Mouse (Mus musculus) stomach, postnatal 0 days (tissue): ENCODE results near the gene Nipsnap1. TPM values are rescaled to one million over a fixed set of nuclear protein-coding genes. Genes with fewer than 3 reads are reported as not detected.
A peak's percentile ranks its signal among the peaks of the same experiment; 100 is the strongest.

Source experiments
- ATAC-seq: fragments of 200-750 bp; cut with Nextera tagmentation; 2 replicates; pipeline ENCODE4 v1.8.0; 2017; ENCODE audit not compliant: low FRiP score, low TSS enrichment
- DNase-seq: peaks from one replicate; pipeline ENCODE4 v3.0.0-alpha.2; 2016; ENCODE audit warnings: low spot score
- H3K27ac ChIP-seq: fragments of 300-500 bp; sonication (generic); replicated peaks from 2 replicates; pipeline ENCODE4 v1.5.1; 2014; ENCODE audit warnings: mild to moderate bottlenecking, control low read depth
- H3K27me3 ChIP-seq: fragments of 300-500 bp; sonication (generic); 2 replicates; pipeline ENCODE4 v1.6.1; 2014; ENCODE audit warnings: low read length; ENCODE audit not compliant: control insufficient read depth, insufficient read depth
- H3K36me3 ChIP-seq: fragments of 300-500 bp; sonication (generic); 2 replicates; pipeline ENCODE4 v1.6.1; 2014; ENCODE audit warnings: low read length, mixed read lengths; ENCODE audit not compliant: control insufficient read depth, insufficient read depth
- H3K4me1 ChIP-seq: fragments of 300-500 bp; sonication (generic); replicated peaks from 2 replicates; pipeline ENCODE4 v1.6.1; 2014; ENCODE audit warnings: antibody characterized with exemption; ENCODE audit not compliant: control insufficient read depth, insufficient read depth
- H3K4me2 ChIP-seq: fragments of 300-500 bp; sonication (generic); replicated peaks from 2 replicates; pipeline ENCODE4 v1.6.1; 2014; ENCODE audit warnings: low read depth, mild to moderate bottlenecking, control low read depth, moderate library complexity
- H3K4me3 ChIP-seq: fragments of 300-500 bp; sonication (generic); 2 replicates; pipeline ENCODE4 v1.5.1; 2014; ENCODE audit warnings: low read depth, low read length, control low read depth
- H3K9ac ChIP-seq: fragments of 300-500 bp; sonication (generic); 2 replicates; pipeline ENCODE4 v1.6.1; 2014; ENCODE audit warnings: mild to moderate bottlenecking, low read length, control low read depth, mixed read lengths
- H3K9me3 ChIP-seq: fragments of 300-500 bp; sonication (generic); 2 replicates; pipeline ENCODE4 v1.6.1; 2016; ENCODE audit warnings: low read length; ENCODE audit not compliant: control insufficient read depth
- CTCF ChIP-seq: IDR thresholded peaks from 2 replicates; pipeline ENCODE4 v1.5.1; 2016; ENCODE audit warnings: antibody characterized with exemption, low read depth, mild to moderate bottlenecking, moderate library complexity
- EP300 ChIP-seq: optimal IDR thresholded peaks from 2 replicates; pipeline ENCODE3; 2016; ENCODE audit warnings: antibody characterized with exemption
- WGBS: fragments of 180-500 bp; shearing (Covaris S2); extraction: QIAGEN DNeasy Blood & Tissue Kit; methylation state at CpG from one replicate; pipeline ENCODE4 v1.1.7; 2014; 5-methylcytosine and 5-hydroxymethylcytosine counted together
- polyA plus RNA-seq: library from polyadenylated mRNA; unstranded; fragments of >200 nt; fragmentation: Nextera tagmentation; extraction: Ambion mirVana; gene quantifications from 2 replicates; pipeline ENCODE4 v1.2.1, GENCODE M21; 2015

Nipsnap1 gene
- polyA plus RNA-seq, 1 experiment from 2014 or later = 28.2 TPM

DNA sequence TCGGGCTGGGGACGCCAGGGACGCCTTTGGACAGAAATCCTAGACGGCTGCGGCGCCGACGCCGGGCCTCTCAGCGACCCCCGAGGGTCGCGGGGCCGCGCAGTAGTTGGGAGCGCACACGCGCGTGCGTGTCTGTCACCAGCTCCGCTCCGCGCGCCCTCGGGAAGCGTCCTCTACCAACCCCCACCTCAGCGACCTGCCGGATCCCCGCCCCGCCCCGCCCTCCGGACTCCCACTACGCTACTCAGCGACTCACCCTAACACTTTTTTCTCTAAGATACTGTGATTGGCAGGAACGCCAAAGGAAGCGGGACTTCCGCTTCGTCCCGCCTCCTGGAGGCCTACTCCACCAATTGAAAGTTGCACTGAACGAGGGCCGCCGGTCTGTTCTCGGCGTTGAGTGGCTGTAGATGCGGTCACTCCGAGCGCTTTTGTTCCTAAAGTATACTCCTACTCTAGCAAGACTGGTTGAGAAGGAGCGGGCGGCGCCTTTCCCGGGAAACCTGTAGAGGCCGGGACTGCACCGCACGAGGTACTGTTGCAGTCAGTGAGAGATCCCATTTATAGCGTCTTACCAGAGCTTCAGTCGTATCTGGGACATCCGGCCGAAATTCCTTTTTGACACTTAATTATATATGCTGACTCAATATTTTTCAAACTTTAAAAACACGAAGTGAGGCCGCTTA, 24.4 kb upstream of the Nipsnap1 start, which contains the start of gene Nf2:
TSS of gene Nf2 (minus strand) at position 279 of the 686 bp plus-strand sequence.
- under 1% methylated on average over 47 of the region's 60 CpGs for WGBS
- Histone ChIP-seq H3K27ac (peak within 1 kb of the TSS; percentile 80), H3K27me3 (no peaks in the 10 kb centered on the region), H3K4me1 (no peaks in the 10 kb centered on the region), H3K9me3 (no peaks in the 10 kb centered on the region), H3K4me2 (peak within 1 kb of the TSS; percentile 85), H3K9ac (peak within 1 kb of the TSS; percentile 86), H3K4me3 (peak within 1 kb of the TSS; percentile 95), H3K36me3 (no peaks in the 10 kb centered on the region)
- TF ChIP-seq CTCF (peak; percentile 49), EP300 (no peak)
- peak; percentile 97 for DNase-seq
- ATAC-seq = peak; percentile 100

DNA sequence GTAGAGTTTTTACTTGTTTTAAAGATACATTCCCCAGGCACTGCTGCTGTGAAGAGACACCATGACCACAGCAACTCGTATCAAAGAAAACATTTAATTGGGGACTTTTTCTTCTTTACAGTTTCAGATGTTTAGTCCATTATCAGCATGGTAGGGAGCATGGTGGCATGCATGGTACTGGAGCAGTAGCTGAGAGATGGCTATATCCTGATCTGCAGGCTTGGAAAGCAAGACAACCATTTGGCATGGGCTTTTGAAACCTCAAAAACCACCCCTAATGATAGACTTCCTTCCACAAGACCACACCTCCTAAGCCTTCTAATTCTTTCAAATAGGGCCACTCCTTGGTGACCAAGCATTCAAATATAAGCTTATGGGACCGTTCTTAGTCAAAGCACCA, 23.3 kb upstream of the Nipsnap1 start:
- Histone ChIP-seq H3K9me3 (no peaks in the 10 kb centered on the region), H3K4me2 (no peak overlapping the region), H3K4me1 (no peaks in the 10 kb centered on the region), H3K27me3 (no peaks in the 10 kb centered on the region), H3K27ac (no peak overlapping the region), H3K9ac (no peak overlapping the region), H3K4me3 (no peak overlapping the region), H3K36me3 (no peaks in the 10 kb centered on the region)
- TF ChIP-seq EP300 (no peak), CTCF (no peak)
- no peak for DNase-seq
- 86% methylated on average over 2 of the region's 2 CpGs for WGBS
- no peak for ATAC-seq

DNA sequence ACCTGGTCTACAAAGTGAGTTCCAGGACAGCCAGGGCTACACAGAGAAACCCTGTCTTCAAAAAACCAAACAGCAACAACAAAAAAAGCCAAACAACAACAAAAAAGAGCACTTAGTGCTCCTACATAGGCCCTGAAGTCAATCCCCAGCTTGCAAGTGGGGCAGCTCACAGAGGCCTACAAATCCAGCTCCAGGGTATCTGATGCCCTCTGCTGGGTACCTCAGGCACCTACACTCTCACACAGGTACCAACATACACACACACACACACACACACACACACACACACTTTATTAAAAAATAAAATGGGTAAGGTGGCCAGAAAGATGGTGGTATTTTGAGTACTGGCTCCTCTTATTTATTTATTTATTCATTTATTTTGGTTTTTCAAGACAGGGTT, 20.7 kb upstream of the Nipsnap1 start:
- no peaks in the 10 kb centered on the region for H3K27me3 ChIP-seq
- DNase-seq (no peak), ATAC-seq (no peak)
- no peak overlapping the region for H3K4me3 ChIP-seq
- no peak overlapping the region for H3K4me2 ChIP-seq
- H3K27ac ChIP-seq = no peak overlapping the region
- TF ChIP-seq CTCF = peak; percentile 20; the same call in 1 of the 2 replicates
- TF ChIP-seq EP300 = no peak
- no peaks in the 10 kb centered on the region for H3K9me3 ChIP-seq
- H3K9ac ChIP-seq = no peak overlapping the region
- H3K4me1 ChIP-seq = no peaks in the 10 kb centered on the region
- no peaks in the 10 kb centered on the region for H3K36me3 ChIP-seq

DNA sequence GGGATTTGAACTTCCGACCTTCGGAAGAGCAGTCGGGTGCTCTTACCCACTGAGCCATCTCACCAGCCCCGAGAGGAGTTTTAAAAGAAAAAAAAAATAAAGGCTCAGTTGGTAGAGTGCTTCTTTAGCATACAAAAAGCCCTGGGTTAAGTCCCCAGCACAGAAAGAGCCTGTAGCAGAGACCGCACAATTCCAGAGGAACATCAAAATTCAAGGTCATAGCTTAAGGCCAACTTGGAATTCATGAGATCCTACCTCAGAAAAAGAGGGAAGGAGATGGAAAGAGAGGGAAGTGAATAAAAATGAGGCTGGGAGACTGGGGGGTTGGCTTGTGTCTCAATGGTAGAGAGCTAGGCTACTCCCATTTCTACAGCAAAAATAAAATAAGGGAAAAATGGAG, 19.6 kb upstream of the Nipsnap1 start:
- no peaks in the 10 kb centered on the region for H3K36me3 ChIP-seq
- H3K4me2 ChIP-seq = no peak overlapping the region
- no peak overlapping the region for H3K4me3 ChIP-seq
- ATAC-seq = no peak
- no peak for DNase-seq
- no peak overlapping the region for H3K9ac ChIP-seq
- no peak overlapping the region for H3K27ac ChIP-seq
- 91% methylated on average over 5 of the region's 5 CpGs for WGBS
- no peaks in the 10 kb centered on the region for H3K9me3 ChIP-seq
- no peaks in the 10 kb centered on the region for H3K27me3 ChIP-seq
- no peak for TF ChIP-seq EP300
- no peak for TF ChIP-seq CTCF
- H3K4me1 ChIP-seq = no peaks in the 10 kb centered on the region

DNA sequence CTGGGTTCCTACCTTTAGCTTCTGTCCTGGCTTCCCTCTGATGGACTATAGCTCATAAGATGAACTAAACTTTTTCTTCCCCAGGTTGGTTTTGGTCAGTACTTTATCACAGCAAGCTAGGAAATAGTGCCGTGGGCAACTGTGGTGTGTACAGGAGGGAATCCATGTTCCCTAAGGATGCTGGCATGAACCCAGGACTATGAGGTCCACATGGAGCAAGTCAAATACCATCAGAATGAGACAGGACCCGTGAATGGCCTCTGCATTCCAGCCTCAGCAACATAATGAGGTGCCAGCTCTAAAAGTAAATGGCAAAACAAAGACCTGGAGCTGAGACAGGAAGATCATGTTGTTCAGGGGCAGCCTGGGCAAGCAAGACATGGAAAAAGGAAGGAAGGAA, 15.3 kb upstream of the Nipsnap1 start:
- no peak for ATAC-seq
- Histone ChIP-seq H3K9ac (no peak overlapping the region), H3K9me3 (no peaks in the 10 kb centered on the region), H3K27ac (no peak overlapping the region), H3K4me1 (no peaks in the 10 kb centered on the region), H3K4me3 (no peak overlapping the region), H3K36me3 (no peaks in the 10 kb centered on the region), H3K4me2 (no peak overlapping the region), H3K27me3 (no peaks in the 10 kb centered on the region)
- 40% methylated on average over 2 of the region's 2 CpGs for WGBS
- TF ChIP-seq CTCF (no peak), EP300 (no peak)
- no peak for DNase-seq

DNA sequence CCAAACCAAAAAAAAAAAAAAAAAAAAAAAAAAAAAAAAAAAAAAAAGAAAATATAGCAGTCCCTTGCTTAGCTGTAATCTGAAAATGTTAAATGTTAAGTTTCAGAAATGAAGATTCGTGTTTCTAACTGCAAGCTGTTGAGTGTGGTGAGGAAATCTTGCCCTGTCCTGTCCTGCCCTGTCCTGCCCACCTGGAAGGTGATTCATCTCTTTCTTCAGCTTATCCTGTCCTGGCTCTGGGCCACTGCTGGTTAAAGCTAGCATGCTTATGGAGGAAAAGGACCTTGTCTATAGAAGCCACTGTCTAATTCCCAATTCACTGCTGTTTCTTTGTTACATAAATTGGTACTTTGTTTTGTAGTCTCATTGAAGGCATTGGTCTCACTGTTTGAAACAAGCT, 12.8 kb upstream of the Nipsnap1 start:
- no peaks in the 10 kb centered on the region for H3K4me1 ChIP-seq
- H3K27ac ChIP-seq = 0 out of 2 replicates have a peak overlapping the region, but pooled peaks have one; percentile 25
- no peak overlapping the region for H3K4me2 ChIP-seq
- ATAC-seq (no peak), DNase-seq (no peak)
- TF ChIP-seq EP300 = no peak
- TF ChIP-seq CTCF = no peak
- H3K9ac ChIP-seq = no peak overlapping the region
- WGBS = 48% methylated on average over 1 of the region's 1 CpGs
- H3K4me3 ChIP-seq = no peak overlapping the region
- no peaks in the 10 kb centered on the region for H3K36me3 ChIP-seq
- H3K9me3 ChIP-seq = no peaks in the 10 kb centered on the region
- H3K27me3 ChIP-seq = no peaks in the 10 kb centered on the region
